Mouse (Mus musculus): ENCODE results near the gene Plin2. TPM values are rescaled to one million over a fixed set of nuclear protein-coding genes. Genes with fewer than 3 reads are reported as not detected.
"Not testable (repeated sequence)": the region's sequence is repeated elsewhere in the genome, so short reads cannot be mapped to it uniquely, and the experiment has no call there.

Plin2 gene
- polyA plus RNA-seq, 1 experiment from 2014 or later = 102 TPM

GRCm38 (mm10) chr4:86657176-86657575, 12.7 kb downstream of the Plin2 start:
- no peaks in the 10 kb centered on the region for H3K9me3 ChIP-seq (ENCODE audit: low read depth, low read length)
- no peaks in the 10 kb centered on the region for H3K4me1 ChIP-seq (ENCODE audit: insufficient read depth)
- H3K36me3 ChIP-seq (ENCODE audit: insufficient read depth) = peaks cover 56% of the 10 kb centered on the region
- ATAC-seq (ENCODE audit: insufficient read depth) = no peak
- no peak overlapping the region for H3K27ac ChIP-seq (ENCODE audit: low read depth)
- no peaks in the 10 kb centered on the region for H3K27me3 ChIP-seq (ENCODE audit: insufficient read depth, low read length)
- no peak overlapping the region for H3K4me2 ChIP-seq
- 93% methylated on average over 12 of the region's 12 CpGs for WGBS
- H3K4me3 ChIP-seq (ENCODE audit: low read depth, low read length) = no peak overlapping the region
- TF ChIP-seq CTCF (IDR thresholded peaks at IDR 0.05; ENCODE audit: low read depth) = no peak
- no peak overlapping the region for H3K9ac ChIP-seq
- no peak for DNase-seq

GRCm38 (mm10) chr4:86656410-86656809, 13.4 kb downstream of the Plin2 start:
- not testable (repeated sequence) for ATAC-seq (ENCODE audit: insufficient read depth); H3K4me3 ChIP-seq (ENCODE audit: low read depth, low read length); H3K27me3 ChIP-seq (ENCODE audit: insufficient read depth, low read length); H3K27ac ChIP-seq (ENCODE audit: low read depth); DNase-seq; H3K9me3 ChIP-seq (ENCODE audit: low read depth, low read length); H3K4me2 ChIP-seq; H3K4me1 ChIP-seq (ENCODE audit: insufficient read depth); H3K9ac ChIP-seq
- WGBS = 86% methylated on average over 8 of the region's 8 CpGs
- peaks cover 50% of the 10 kb centered on the region for H3K36me3 ChIP-seq (ENCODE audit: insufficient read depth)

GRCm38 (mm10) chr4:86651686-86652384, 18.0 kb downstream of the Plin2 start:
- no peaks in the 10 kb centered on the region for H3K27me3 ChIP-seq (ENCODE audit: insufficient read depth, low read length)
- H3K4me3 ChIP-seq (ENCODE audit: low read depth, low read length) = no peak overlapping the region
- H3K36me3 ChIP-seq (ENCODE audit: insufficient read depth) = peaks cover 8% of the 10 kb centered on the region; the same call in 1 of the 2 replicates
- no peak overlapping the region for H3K27ac ChIP-seq (ENCODE audit: low read depth)
- TF ChIP-seq CTCF (IDR thresholded peaks at IDR 0.05; ENCODE audit: low read depth) = peak; percentile 70
- H3K9ac ChIP-seq = no peak overlapping the region
- no peaks in the 10 kb centered on the region for H3K9me3 ChIP-seq (ENCODE audit: low read depth, low read length)
- no peaks in the 10 kb centered on the region for H3K4me1 ChIP-seq (ENCODE audit: insufficient read depth)
- DNase-seq = peak; percentile 55
- H3K4me2 ChIP-seq = no peak overlapping the region
- ATAC-seq (ENCODE audit: insufficient read depth) = no peak
- WGBS = 63% methylated on average over 10 of the region's 10 CpGs

- H3K27ac ChIP-seq (ENCODE audit: low read depth); H3K4me1 ChIP-seq (ENCODE audit: insufficient read depth); H3K4me2 ChIP-seq; H3K4me3 ChIP-seq (ENCODE audit: low read depth, low read length); H3K36me3 ChIP-seq (ENCODE audit: insufficient read depth); ATAC-seq (ENCODE audit: insufficient read depth); H3K9me3 ChIP-seq (ENCODE audit: low read depth, low read length); H3K27me3 ChIP-seq (ENCODE audit: insufficient read depth, low read length); H3K9ac ChIP-seq; DNase-seq: not testable (repeated sequence)
- WGBS = 81% methylated on average over 9 of the region's 13 CpGs
Observed at GRCm38 (mm10) chr4:86648394-86648793, 21.5 kb downstream of the Plin2 start.

- H3K36me3 ChIP-seq (ENCODE audit: insufficient read depth); H3K9me3 ChIP-seq (ENCODE audit: low read depth, low read length); H3K27me3 ChIP-seq (ENCODE audit: insufficient read depth, low read length); H3K27ac ChIP-seq (ENCODE audit: low read depth); H3K4me3 ChIP-seq (ENCODE audit: low read depth, low read length); H3K4me2 ChIP-seq; H3K4me1 ChIP-seq (ENCODE audit: insufficient read depth); H3K9ac ChIP-seq; ATAC-seq (ENCODE audit: insufficient read depth); DNase-seq: not testable (repeated sequence)
- WGBS = 85% methylated on average over 9 of the region's 9 CpGs
Observed at GRCm38 (mm10) chr4:86637561-86637960, 32.3 kb downstream of the Plin2 start.

- H3K9me3 ChIP-seq (ENCODE audit: low read depth, low read length); H3K27me3 ChIP-seq (ENCODE audit: insufficient read depth, low read length); H3K27ac ChIP-seq (ENCODE audit: low read depth); H3K4me1 ChIP-seq (ENCODE audit: insufficient read depth); H3K4me3 ChIP-seq (ENCODE audit: low read depth, low read length); H3K36me3 ChIP-seq (ENCODE audit: insufficient read depth); DNase-seq; H3K4me2 ChIP-seq; H3K9ac ChIP-seq: not testable (repeated sequence)
- ATAC-seq (ENCODE audit: insufficient read depth) = peak; percentile 38; the same call in 1 of the 2 replicates
Observed at GRCm38 (mm10) chr4:86634873-86635272, 35.0 kb downstream of the Plin2 start.

GRCm38 (mm10) chr4:86634312-86634711, 35.5 kb downstream of the Plin2 start:
- not testable (repeated sequence) for H3K9me3 ChIP-seq (ENCODE audit: low read depth, low read length); H3K9ac ChIP-seq; H3K36me3 ChIP-seq (ENCODE audit: insufficient read depth); H3K27me3 ChIP-seq (ENCODE audit: insufficient read depth, low read length); H3K4me3 ChIP-seq (ENCODE audit: low read depth, low read length); DNase-seq; ATAC-seq (ENCODE audit: insufficient read depth); H3K4me2 ChIP-seq; H3K27ac ChIP-seq (ENCODE audit: low read depth); H3K4me1 ChIP-seq (ENCODE audit: insufficient read depth)

- 78% methylated on average over 4 of the region's 5 CpGs for WGBS
- H3K4me2 ChIP-seq; ATAC-seq (ENCODE audit: insufficient read depth); DNase-seq; H3K9me3 ChIP-seq (ENCODE audit: low read depth, low read length); H3K27me3 ChIP-seq (ENCODE audit: insufficient read depth, low read length); H3K36me3 ChIP-seq (ENCODE audit: insufficient read depth); H3K27ac ChIP-seq (ENCODE audit: low read depth); H3K4me3 ChIP-seq (ENCODE audit: low read depth, low read length); H3K4me1 ChIP-seq (ENCODE audit: insufficient read depth); H3K9ac ChIP-seq: not testable (repeated sequence)
Observed at GRCm38 (mm10) chr4:86632556-86632955, 37.3 kb downstream of the Plin2 start.

Measured in lung, embryonic 14.5 days (tissue).